Mouse (Mus musculus): ENCODE results near the gene Zfp566.

GRCm38 (mm10) chr7:30099297-30099696 is 9.0 kb upstream of the Zfp566 start:
- TF ChIP-seq CTCF (IDR thresholded peaks at IDR 0.05; ENCODE audit: control insufficient read depth, insufficient read depth, low read length) (no peak), POLR2A (IDR thresholded peaks at IDR 0.05; ENCODE audit: borderline replicate concordance, control insufficient read depth, low read depth, low read length) (no peak)

Measured in bone marrow, adult 2 months (tissue).